Mouse (Mus musculus): ENCODE data around the gene Spred1.

- TF ChIP-seq CHD2 (IDR thresholded peaks at IDR 0.05; ENCODE audit: low read depth, low read length) (no peak), HCFC1 (IDR thresholded peaks at IDR 0.05; ENCODE audit: borderline replicate concordance, insufficient read depth, low read length) (no peak), MAFK (IDR thresholded peaks at IDR 0.05; ENCODE audit: insufficient read depth, low read depth, low read length) (no peak), ZNF384 (IDR thresholded peaks at IDR 0.05; ENCODE audit: low read depth, low read length) (no peak)
Measured at GRCm38 (mm10) chr2:117222651-117223050, 101.5 kb downstream of the Spred1 start.
